8 mouse cellular contexts compared by ENCODE assay signal in genomic region chr2:115858927-115859326, GRCm38 (mm10).
DNase-seq lines count a peak whose midpoint lies in the region; ATAC-seq and TF ChIP-seq lines count a peak whose summit lies in the region.
"Had no signal": no experiment of that assay in that cellular context is flagged by ENCODE, and none has a peak within 500 bp of the region (broad histone marks: within the 10 kb centered on the region; RNA-seq: fewer than 3 reads in every experiment).

No protein-coding gene starts in this region.

- H3K4me3 ChIP-seq in liver, embryonic 12.5 days: no peak overlapping the region; the same call in 1 of the 2 replicates
- H3K4me3 ChIP-seq in forebrain, embryonic 15.5 days: peak overlapping the region; percentile 17
- H3K4me3 ChIP-seq in liver, embryonic 13.5 days (replicated peaks): no peak overlapping the region
- no peak overlapping the region for H3K4me3 ChIP-seq in stomach, embryonic 16.5 days (replicated peaks; ENCODE audit: low read length)
- no peak overlapping the region for H3K4me3 ChIP-seq in left cerebral cortex, adult 2 months

- under 1% methylated on average over 10 of the region's 10 CpGs for WGBS in liver, embryonic 12.5 days (ENCODE audit: insufficient replicate concordance)
- under 1% methylated on average over 10 of the region's 10 CpGs for WGBS in forebrain, embryonic 15.5 days
- WGBS in liver, embryonic 13.5 days (ENCODE audit: insufficient replicate concordance): under 1% methylated on average over 10 of the region's 10 CpGs
- 32% methylated on average over 10 of the region's 10 CpGs for WGBS in stomach, embryonic 16.5 days

- no peaks in the 10 kb centered on the region for H3K36me3 ChIP-seq in liver, embryonic 12.5 days
- H3K36me3 ChIP-seq in forebrain, embryonic 15.5 days: peaks cover 6% of the 10 kb centered on the region; the same call in 1 of the 2 replicates
- no peaks in the 10 kb centered on the region for H3K36me3 ChIP-seq in liver, embryonic 13.5 days
- H3K36me3 ChIP-seq in stomach, embryonic 16.5 days (ENCODE audit: control insufficient read depth, insufficient read depth, low read length): no peaks in the 10 kb centered on the region

- peaks cover 78% of the 10 kb centered on the region for H3K27me3 ChIP-seq in liver, embryonic 12.5 days (replicated peaks)
- H3K27me3 ChIP-seq in forebrain, embryonic 15.5 days: no peaks in the 10 kb centered on the region
- H3K27me3 ChIP-seq in liver, embryonic 13.5 days: peaks cover 83% of the 10 kb centered on the region
- peaks cover 6% of the 10 kb centered on the region; the same call in 1 of the 2 replicates for H3K27me3 ChIP-seq in stomach, embryonic 16.5 days (ENCODE audit: control insufficient read depth, insufficient read depth, low read length)

- DNase-seq in liver: no peak
- DNase-seq in liver, embryonic 13.5 days: no peak
- DNase-seq in layer of hippocampus, postnatal 10 days (ENCODE audit: low spot score in 2 of 2): no peak
- no peak for DNase-seq in left cerebral cortex, adult 2 months (ENCODE audit: extremely low spot score in 1 of 2, low spot score in 2 of 2)
- DNase-seq: lung, adult 18-20 months had no signal

- H3K4me1 ChIP-seq in liver, embryonic 12.5 days: 0 out of 2 replicates have a peak, but pooled peaks cover 10% of the 10 kb centered on the region
- peaks cover 68% of the 10 kb centered on the region for H3K4me1 ChIP-seq in forebrain, embryonic 15.5 days
- H3K4me1 ChIP-seq in liver, embryonic 13.5 days (replicated peaks): peaks cover 7% of the 10 kb centered on the region; the same call in 1 of the 2 replicates
- peaks cover 20% of the 10 kb centered on the region for H3K4me1 ChIP-seq in stomach, embryonic 16.5 days (ENCODE audit: control insufficient read depth, insufficient read depth, low read length)

- intact Hi-C loops in left cerebral cortex, adult 2 months (cut with DNase I): loop anchor here (5.0 to 10.0 kb wide), 6 partner anchors 103 to 1597 kb away; no protein-coding TSS in a partner anchor

- ATAC-seq in liver, embryonic 12.5 days: no peak
- ATAC-seq in forebrain, embryonic 15.5 days (replicated peaks): no peak
- no peak for ATAC-seq in liver, embryonic 13.5 days (ENCODE audit: low read depth)
- ATAC-seq in stomach, embryonic 16.5 days (ENCODE audit: insufficient read depth, low FRiP score): no peak

- peak overlapping the region; percentile 58 for H3K4me2 ChIP-seq in liver, embryonic 12.5 days
- H3K4me2 ChIP-seq in forebrain, embryonic 15.5 days (replicated peaks): peak overlapping the region; percentile 41
- peak overlapping the region; percentile 55 for H3K4me2 ChIP-seq in liver, embryonic 13.5 days
- peak overlapping the region; percentile 51 for H3K4me2 ChIP-seq in stomach, embryonic 16.5 days (ENCODE audit: low read depth, low read length)

- no peak for TF ChIP-seq CTCF in left cerebral cortex, adult 2 months (IDR thresholded peaks at IDR 0.05)

- no peaks in the 10 kb centered on the region for H3K9me3 ChIP-seq in liver, embryonic 12.5 days (replicated peaks)
- H3K9me3 ChIP-seq in forebrain, embryonic 15.5 days: no peaks in the 10 kb centered on the region
- no peaks in the 10 kb centered on the region for H3K9me3 ChIP-seq in liver, embryonic 13.5 days (replicated peaks)
- no peaks in the 10 kb centered on the region for H3K9me3 ChIP-seq in stomach, embryonic 16.5 days (replicated peaks; ENCODE audit: control insufficient read depth, low read length)

- no peak overlapping the region for H3K9ac ChIP-seq in liver, embryonic 12.5 days
- H3K9ac ChIP-seq in forebrain, embryonic 15.5 days (replicated peaks): peak overlapping the region; percentile 44; the same call in 1 of the 2 replicates
- H3K9ac ChIP-seq in liver, embryonic 13.5 days: no peak overlapping the region
- H3K9ac ChIP-seq in stomach, embryonic 16.5 days (ENCODE audit: low read length): no peak overlapping the region

- no peak overlapping the region for H3K27ac ChIP-seq in liver, embryonic 12.5 days
- H3K27ac ChIP-seq in forebrain, embryonic 15.5 days (replicated peaks): peak overlapping the region; percentile 93
- no peak overlapping the region for H3K27ac ChIP-seq in liver, embryonic 13.5 days
- H3K27ac ChIP-seq in stomach, embryonic 16.5 days (ENCODE audit: low read length): 0 out of 2 replicates have a peak overlapping the region, but pooled peaks have one; percentile 52
- H3K27ac ChIP-seq in left cerebral cortex, adult 2 months: no peak overlapping the region; the same call in 1 of the 2 replicates

Comparison
In these comparisons a context has a peak if more than half of its experiments do, and no peak if none do; other contexts are left out.
1. H3K27ac ChIP-seq: peak in forebrain, embryonic 15.5 days (single experiment) and stomach, embryonic 16.5 days (single experiment); none in liver, embryonic 12.5 days (single experiment), liver, embryonic 13.5 days (single experiment) and left cerebral cortex, adult 2 months (single experiment).
2. Peak in every context shown above with its lines, with median percentiles within 50 percentile points of each other: H3K4me2 ChIP-seq.